Mouse (Mus musculus): ENCODE data around the gene Zfp941. TPM values are rescaled to one million over a fixed set of nuclear protein-coding genes. Genes with fewer than 3 reads are reported as not detected.
A peak's percentile ranks its signal among the peaks of the same experiment; 100 is the strongest.

Zfp941 gene
- polyA plus RNA-seq, 1 experiment, result not detected

GRCm38 (mm10) chr7:140831447-140831846 lies 9.5 kb upstream of the Zfp941 start:
- TF ChIP-seq POLR2A (IDR thresholded peaks at IDR 0.05; ENCODE audit: low read depth, low read length), result no peak
- TF ChIP-seq CTCF (IDR thresholded peaks at IDR 0.05; ENCODE audit: extremely low read depth, insufficient read length, insufficient replicate concordance, low read depth, low read length), result no peak
- Histone ChIP-seq H3K4me3 (ENCODE audit: low read depth, low read length) (no peak overlapping the region), H3K27me3 (ENCODE audit: control insufficient read depth, insufficient read depth, low read length) (no peaks in the 10 kb centered on the region), H3K36me3 (ENCODE audit: control insufficient read depth, insufficient read depth, low read length) (no peaks in the 10 kb centered on the region), H3K4me1 (ENCODE audit: control insufficient read depth, insufficient read depth, insufficient read length, low read length) (peaks cover 15% of the 10 kb centered on the region), H3K27ac (ENCODE audit: insufficient read depth, low read depth, low read length) (no peak overlapping the region)
- WGBS, result 31% methylated on average over 6 of the region's 6 CpGs

GRCm38 (mm10) chr7:140828171-140828881 lies 6.3 kb upstream of the Zfp941 start:
- Histone ChIP-seq H3K27me3 (ENCODE audit: control insufficient read depth, insufficient read depth, low read length) (no peaks in the 10 kb centered on the region), H3K4me3 (ENCODE audit: low read depth, low read length) (peak overlapping the region; percentile 16; the same call in 1 of the 2 replicates), H3K4me1 (ENCODE audit: control insufficient read depth, insufficient read depth, insufficient read length, low read length) (peaks cover 6% of the 10 kb centered on the region; the same call in 1 of the 2 replicates), H3K36me3 (ENCODE audit: control insufficient read depth, insufficient read depth, low read length) (no peaks in the 10 kb centered on the region), H3K27ac (ENCODE audit: insufficient read depth, low read depth, low read length) (no peak overlapping the region)
- TF ChIP-seq CTCF (IDR thresholded peaks at IDR 0.05; ENCODE audit: extremely low read depth, insufficient read length, insufficient replicate concordance, low read depth, low read length) (peak; percentile 18; the same call in 1 of the 2 replicates), POLR2A (IDR thresholded peaks at IDR 0.05; ENCODE audit: low read depth, low read length) (no peak)
- WGBS, result 7% methylated on average over 8 of the region's 8 CpGs

GRCm38 (mm10) chr7:140822731-140823130 lies 753 bp upstream of the Zfp941 start:
- no peak overlapping the region for H3K27ac ChIP-seq (ENCODE audit: insufficient read depth, low read depth, low read length)
- H3K4me3 ChIP-seq (ENCODE audit: low read depth, low read length), result no peak overlapping the region
- peaks cover 3% of the 10 kb centered on the region for H3K4me1 ChIP-seq (ENCODE audit: control insufficient read depth, insufficient read depth, insufficient read length, low read length)
- H3K27me3 ChIP-seq (ENCODE audit: control insufficient read depth, insufficient read depth, low read length), result no peaks in the 10 kb centered on the region; the same call in 1 of the 2 replicates
- TF ChIP-seq POLR2A (IDR thresholded peaks at IDR 0.05; ENCODE audit: low read depth, low read length) (no peak), CTCF (IDR thresholded peaks at IDR 0.05; ENCODE audit: extremely low read depth, insufficient read length, insufficient replicate concordance, low read depth, low read length) (no peak)
- H3K36me3 ChIP-seq (ENCODE audit: control insufficient read depth, insufficient read depth, low read length), result no peaks in the 10 kb centered on the region
- 88% methylated on average over 4 of the region's 4 CpGs for WGBS

- 54% methylated on average over 5 of the region's 5 CpGs for WGBS
- Histone ChIP-seq H3K4me1 (ENCODE audit: control insufficient read depth, insufficient read depth, insufficient read length, low read length) (peaks cover 3% of the 10 kb centered on the region), H3K36me3 (ENCODE audit: control insufficient read depth, insufficient read depth, low read length) (no peaks in the 10 kb centered on the region), H3K27me3 (ENCODE audit: control insufficient read depth, insufficient read depth, low read length) (no peaks in the 10 kb centered on the region; the same call in 1 of the 2 replicates), H3K27ac (ENCODE audit: insufficient read depth, low read depth, low read length) (no peak overlapping the region), H3K4me3 (ENCODE audit: low read depth, low read length) (no peak overlapping the region)
- TF ChIP-seq POLR2A (IDR thresholded peaks at IDR 0.05; ENCODE audit: low read depth, low read length) (no peak), CTCF (IDR thresholded peaks at IDR 0.05; ENCODE audit: extremely low read depth, insufficient read length, insufficient replicate concordance, low read depth, low read length) (no peak)
Measured at GRCm38 (mm10) chr7:140821305-140821652, 699 bp downstream of the Zfp941 start.

GRCm38 (mm10) chr7:140820173-140820572 lies 1.8 kb downstream of the Zfp941 start:
- Histone ChIP-seq H3K27me3 (ENCODE audit: control insufficient read depth, insufficient read depth, low read length) (no peaks in the 10 kb centered on the region; the same call in 1 of the 2 replicates), H3K4me1 (ENCODE audit: control insufficient read depth, insufficient read depth, insufficient read length, low read length) (peaks cover 3% of the 10 kb centered on the region), H3K4me3 (ENCODE audit: low read depth, low read length) (no peak overlapping the region), H3K27ac (ENCODE audit: insufficient read depth, low read depth, low read length) (no peak overlapping the region), H3K36me3 (ENCODE audit: control insufficient read depth, insufficient read depth, low read length) (no peaks in the 10 kb centered on the region)
- TF ChIP-seq POLR2A (IDR thresholded peaks at IDR 0.05; ENCODE audit: low read depth, low read length), result no peak
- TF ChIP-seq CTCF (IDR thresholded peaks at IDR 0.05; ENCODE audit: extremely low read depth, insufficient read length, insufficient replicate concordance, low read depth, low read length), result no peak
- 52% methylated on average over 4 of the region's 4 CpGs for whole genome bisulfite sequencing

GRCm38 (mm10) chr7:140812850-140813249 lies 9.1 kb downstream of the Zfp941 start:
- no peaks in the 10 kb centered on the region; the same call in 1 of the 2 replicates for H3K27me3 ChIP-seq (ENCODE audit: control insufficient read depth, insufficient read depth, low read length)
- H3K4me1 ChIP-seq (ENCODE audit: control insufficient read depth, insufficient read depth, insufficient read length, low read length), result no peaks in the 10 kb centered on the region
- H3K27ac ChIP-seq (ENCODE audit: insufficient read depth, low read depth, low read length), result no peak overlapping the region
- 82% methylated on average over 12 of the region's 12 CpGs for WGBS
- H3K4me3 ChIP-seq (ENCODE audit: low read depth, low read length), result no peak overlapping the region
- no peak for TF ChIP-seq POLR2A (IDR thresholded peaks at IDR 0.05; ENCODE audit: low read depth, low read length)
- no peaks in the 10 kb centered on the region for H3K36me3 ChIP-seq (ENCODE audit: control insufficient read depth, insufficient read depth, low read length)

- Histone ChIP-seq H3K27ac (ENCODE audit: insufficient read depth, low read depth, low read length) (no peak overlapping the region), H3K27me3 (ENCODE audit: control insufficient read depth, insufficient read depth, low read length) (no peaks in the 10 kb centered on the region; the same call in 1 of the 2 replicates), H3K4me1 (ENCODE audit: control insufficient read depth, insufficient read depth, insufficient read length, low read length) (no peaks in the 10 kb centered on the region), H3K4me3 (ENCODE audit: low read depth, low read length) (no peak overlapping the region), H3K36me3 (ENCODE audit: control insufficient read depth, insufficient read depth, low read length) (no peaks in the 10 kb centered on the region)
- TF ChIP-seq POLR2A (IDR thresholded peaks at IDR 0.05; ENCODE audit: low read depth, low read length) (no peak), CTCF (IDR thresholded peaks at IDR 0.05; ENCODE audit: extremely low read depth, insufficient read length, insufficient replicate concordance, low read depth, low read length) (no peak)
- WGBS, result 89% methylated on average over 13 of the region's 13 CpGs
Measured at GRCm38 (mm10) chr7:140811714-140812113, 10.3 kb downstream of the Zfp941 start.
